Mouse (Mus musculus) ES-Bruce4 (cell line): ENCODE data around the gene Acbd6. TPM values are rescaled to one million over a fixed set of nuclear protein-coding genes. Genes with fewer than 3 reads are reported as not detected.

Source experiments
- H3K27ac ChIP-seq: 2 replicates; pipeline ENCODE4 v1.5.1; 2012; ENCODE audit warnings: low read length, inconsistent platforms; ENCODE audit not compliant: insufficient read depth
- H3K27me3 ChIP-seq: 2 replicates; pipeline ENCODE4 v1.6.1; 2012; ENCODE audit warnings: mild to moderate bottlenecking, low read length, inconsistent platforms; ENCODE audit not compliant: control insufficient read depth, poor library complexity, insufficient read depth, severe bottlenecking
- H3K36me3 ChIP-seq: 2 replicates; pipeline ENCODE4 v1.6.1; 2012; ENCODE audit warnings: inconsistent platforms, mild to moderate bottlenecking, low read length, moderate library complexity; ENCODE audit not compliant: control insufficient read depth, poor library complexity, insufficient read depth, severe bottlenecking
- H3K4me1 ChIP-seq: one replicate; pipeline ENCODE4 v1.8.1; 2011; ENCODE audit warnings: low read length; ENCODE audit not compliant: control insufficient read depth, insufficient read depth
- H3K4me3 ChIP-seq: 2 replicates; pipeline ENCODE4 v1.5.1; 2011; ENCODE audit warnings: low read depth, mild to moderate bottlenecking, low read length
- H3K9ac ChIP-seq: 2 replicates; pipeline ENCODE4 v1.6.1; 2012; ENCODE audit warnings: low read depth, mild to moderate bottlenecking, inconsistent platforms; ENCODE audit not compliant: poor library complexity, severe bottlenecking
- H3K9me3 ChIP-seq: replicated peaks from 2 replicates; pipeline ENCODE4 v1.6.1; 2012; ENCODE audit warnings: mild to moderate bottlenecking, low read length, inconsistent platforms; ENCODE audit not compliant: control insufficient read depth, poor library complexity, insufficient read depth, severe bottlenecking
- CTCF ChIP-seq: IDR thresholded peaks from one replicate; pipeline ENCODE4 v1.8.1; 2011; ENCODE audit warnings: low read depth, low read length
- EP300 ChIP-seq: IDR thresholded peaks from 2 replicates; pipeline ENCODE4 v1.6.1; 2011; ENCODE audit warnings: low read depth, low read length; ENCODE audit not compliant: insufficient read depth
- POLR2A ChIP-seq: IDR thresholded peaks from one replicate; pipeline ENCODE4 v1.8.1; 2011; ENCODE audit warnings: low read length; ENCODE audit not compliant: insufficient read depth
- polyA plus RNA-seq: library from polyadenylated mRNA; stranded (reverse); fragments of >200 nt; gene quantifications from 2 replicates; pipeline ENCODE4 v1.2.4, GENCODE M21; 2011; ENCODE audit warnings: low read depth; ENCODE audit not compliant: missing spikeins, insufficient read depth, insufficient read length

The Acbd6 gene
- polyA plus RNA-seq, 1 experiment, result 62.2 TPM

- H3K36me3 ChIP-seq, result no peaks in the 10 kb centered on the region
- no peaks in the 10 kb centered on the region for H3K4me1 ChIP-seq
- TF ChIP-seq CTCF (no peak), EP300 (no peak), POLR2A (no peak)
Measured at GRCm38 (mm10) chr1:155522493-155522892, 35.4 kb upstream of the Acbd6 start.

GRCm38 (mm10) chr1:155526176-155526575 lies 31.7 kb upstream of the Acbd6 start:
- Histone ChIP-seq H3K9me3 (peaks cover 16% of the 10 kb centered on the region; the same call in 1 of the 2 replicates), H3K4me1 (no peaks in the 10 kb centered on the region), H3K4me3 (no peak overlapping the region), H3K27me3 (no peaks in the 10 kb centered on the region), H3K9ac (no peak overlapping the region), H3K27ac (no peak overlapping the region), H3K36me3 (no peaks in the 10 kb centered on the region)
- no peak for TF ChIP-seq CTCF
- TF ChIP-seq POLR2A, result no peak
- no peak for TF ChIP-seq EP300

More at GRCm38 (mm10) chr1:155522493-155522892, 35.4 kb upstream of the Acbd6 start:
- Histone ChIP-seq H3K4me3 (no peak overlapping the region), H3K9ac (no peak overlapping the region), H3K27ac (no peak overlapping the region), H3K9me3 (no peaks in the 10 kb centered on the region), H3K27me3 (no peaks in the 10 kb centered on the region)

- Histone ChIP-seq H3K9me3 (peaks cover 16% of the 10 kb centered on the region; the same call in 1 of the 2 replicates), H3K9ac (no peak overlapping the region), H3K4me1 (no peaks in the 10 kb centered on the region), H3K36me3 (no peaks in the 10 kb centered on the region), H3K27ac (no peak overlapping the region), H3K4me3 (no peak overlapping the region), H3K27me3 (no peaks in the 10 kb centered on the region)
- TF ChIP-seq POLR2A (no peak), CTCF (no peak), EP300 (no peak)
Measured at GRCm38 (mm10) chr1:155527027-155527786, 30.7 kb upstream of the Acbd6 start.

- H3K27ac ChIP-seq, result no peak overlapping the region
Measured at GRCm38 (mm10) chr1:155527787-155528158, 30.1 kb upstream of the Acbd6 start.

GRCm38 (mm10) chr1:155528405-155529119 lies 29.4 kb upstream of the Acbd6 start:
- no peak overlapping the region for H3K27ac ChIP-seq
- H3K27me3 ChIP-seq, result no peaks in the 10 kb centered on the region
- no peak overlapping the region for H3K4me3 ChIP-seq
- peaks cover 16% of the 10 kb centered on the region; the same call in 1 of the 2 replicates for H3K9me3 ChIP-seq
- H3K4me1 ChIP-seq, result no peaks in the 10 kb centered on the region
- no peaks in the 10 kb centered on the region for H3K36me3 ChIP-seq
- TF ChIP-seq CTCF, result no peak
- TF ChIP-seq POLR2A, result no peak
- no peak for TF ChIP-seq EP300
- no peak overlapping the region for H3K9ac ChIP-seq

More at GRCm38 (mm10) chr1:155527787-155528158, 30.1 kb upstream of the Acbd6 start:
- Histone ChIP-seq H3K36me3 (no peaks in the 10 kb centered on the region), H3K4me1 (no peaks in the 10 kb centered on the region), H3K9ac (no peak overlapping the region), H3K9me3 (peaks cover 16% of the 10 kb centered on the region; the same call in 1 of the 2 replicates), H3K4me3 (no peak overlapping the region), H3K27me3 (no peaks in the 10 kb centered on the region)
- no peak for TF ChIP-seq EP300
- no peak for TF ChIP-seq CTCF
- no peak for TF ChIP-seq POLR2A
